ENCODE assay signal across 7 mouse cellular contexts in the genomic region with DNA sequence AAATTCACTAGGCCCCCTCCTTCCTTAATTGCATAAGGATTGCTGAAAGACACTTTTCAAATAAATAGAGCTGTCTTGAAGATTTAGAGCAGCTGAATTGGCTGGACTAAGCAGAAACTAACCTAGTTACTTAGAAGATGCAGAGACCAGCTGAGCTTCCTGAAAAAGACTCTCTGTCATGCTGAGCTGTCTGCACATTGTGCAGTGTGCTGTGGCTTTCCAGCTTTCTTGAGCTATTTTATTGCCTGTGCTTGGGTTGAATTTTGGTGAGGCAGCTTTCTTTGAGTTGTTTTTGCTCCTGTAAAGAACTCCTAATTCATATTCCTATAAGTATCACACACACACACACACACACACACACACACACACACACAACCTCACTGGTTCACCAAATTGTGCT.
"Had no signal": no experiment of that assay in that cellular context is flagged by ENCODE, and none has a peak within 500 bp of the region (broad histone marks: within the 10 kb centered on the region; RNA-seq: fewer than 3 reads in every experiment).

No protein-coding gene starts in this region.

- DNase-seq: kidney, postnatal 25 days; layer of hippocampus, adult 9-11 months; liver, postnatal 0 days; lung, embryonic 14.5 days; spleen, adult 18-20 months; thymus, adult 18-20 months; thymus, postnatal 4 days had no signal
